Mouse (Mus musculus) MEL (cell line): ENCODE measurements around the gene 4921517D22Rik. TPM values are rescaled to one million over a fixed set of nuclear protein-coding genes. Genes with fewer than 3 reads are reported as not detected.

Source experiments
- DNase-seq: peaks from one replicate; pipeline ENCODE4 v3.0.0; 2011; ENCODE audit warnings: low read depth, low spot score
- H3K27ac ChIP-seq: 2 replicates; pipeline ENCODE4 v1.5.1; 2012; ENCODE audit warnings: low read depth, mild to moderate bottlenecking, control low read depth, low read length, moderate library complexity; ENCODE audit not compliant: control insufficient read depth
- H3K27me3 ChIP-seq, 2 experiments: fragments of 150-350 bp in 1 of 2; sonication (generic) in 1 of 2; 2 replicates each; pipeline ENCODE4 v1.6.1; 2012; ENCODE audit warnings: low read length in 2 of 2, mild to moderate bottlenecking in 2 of 2, improper control_type of control experiment in 1 of 2, moderate library complexity in 1 of 2; ENCODE audit not compliant: insufficient read depth in 2 of 2, control insufficient read depth in 1 of 2
- H3K36me3 ChIP-seq, 2 experiments: 2 replicates each; pipeline ENCODE4 v1.6.1; 2012 to 2014; ENCODE audit warnings: low read length in 2 of 2, improper control_type of control experiment in 1 of 2, inconsistent platforms in 1 of 2, mild to moderate bottlenecking in 1 of 2; ENCODE audit not compliant: insufficient read depth in 2 of 2, control insufficient read depth in 1 of 2
- H3K4me1 ChIP-seq, 2 experiments: fragments of 150-350 bp in 1 of 2; sonication (generic) in 1 of 2; 2 replicates each; pipeline ENCODE4 v1.6.1; 2012; ENCODE audit warnings: low read length in 2 of 2, improper control_type of control experiment in 1 of 2, mild to moderate bottlenecking in 1 of 2; ENCODE audit not compliant: insufficient read depth in 2 of 2, control insufficient read depth in 1 of 2
- H3K4me3 ChIP-seq, 2 experiments: fragments of 150-350 bp in 1 of 2; sonication (generic) in 1 of 2; 2 replicates each; pipeline ENCODE4 v1.5.1; 2012; ENCODE audit warnings: low read depth in 2 of 2, low read length in 2 of 2, mild to moderate bottlenecking in 2 of 2, moderate library complexity in 2 of 2, control low read depth in 1 of 2, improper control_type of control experiment in 1 of 2; ENCODE audit not compliant: control insufficient read depth in 1 of 2, insufficient read depth in 1 of 2
- H3K79me2 ChIP-seq: 2 replicates; pipeline ENCODE4 v1.6.1; 2012; ENCODE audit warnings: mild to moderate bottlenecking, low read length, moderate library complexity; ENCODE audit not compliant: control insufficient read depth, poor library complexity, insufficient read depth
- H3K9ac ChIP-seq: 2 replicates; pipeline ENCODE4 v1.6.1; 2012; ENCODE audit warnings: low read depth, mild to moderate bottlenecking, control low read depth, low read length, moderate library complexity; ENCODE audit not compliant: control insufficient read depth, poor library complexity, severe bottlenecking
- H3K9me3 ChIP-seq: fragments of 150-350 bp; sonication (generic); replicated peaks from 2 replicates; pipeline ENCODE4 v1.6.1; 2012; ENCODE audit warnings: mild to moderate bottlenecking, low read length, improper control_type of control experiment, moderate library complexity; ENCODE audit not compliant: insufficient read depth
- ELF1 ChIP-seq: IDR thresholded peaks from 2 replicates; pipeline ENCODE4 v1.6.1; 2014; ENCODE audit warnings: low read depth, mild to moderate bottlenecking, inconsistent platforms, low read length, improper control_type of control experiment, moderate library complexity
- ETS1 ChIP-seq: IDR thresholded peaks from 2 replicates; pipeline ENCODE4 v1.6.1; 2012; ENCODE audit warnings: low read depth, mild to moderate bottlenecking, inconsistent platforms, low read length, improper control_type of control experiment, moderate library complexity
- MAX ChIP-seq: IDR thresholded peaks from 2 replicates; pipeline ENCODE4 v1.6.1; 2011; ENCODE audit warnings: low read length, improper control_type of control experiment
- MAZ ChIP-seq: IDR thresholded peaks from 2 replicates; pipeline ENCODE4 v1.6.1; 2012; ENCODE audit warnings: low read depth, mild to moderate bottlenecking, inconsistent platforms, low read length, improper control_type of control experiment
- MXI1 ChIP-seq: IDR thresholded peaks from 2 replicates; pipeline ENCODE4 v1.6.1; 2011; ENCODE audit warnings: mild to moderate bottlenecking, low read depth, low read length, improper control_type of control experiment
- POLR2A ChIP-seq, 2 experiments: IDR thresholded peaks; 2 replicates each; pipeline ENCODE4 v1.6.1; 2011 to 2012; ENCODE audit warnings: low read length in 2 of 2, mild to moderate bottlenecking in 2 of 2, control low read depth in 1 of 2, improper control_type of control experiment in 1 of 2, low read depth in 1 of 2, moderate library complexity in 1 of 2; ENCODE audit not compliant: control insufficient read depth in 1 of 2, insufficient read depth in 1 of 2, poor library complexity in 1 of 2
- POLR2AphosphoS2 ChIP-seq: IDR thresholded peaks from 2 replicates; pipeline ENCODE4 v1.6.1; 2011; ENCODE audit warnings: low read length, improper control_type of control experiment
- UBTF ChIP-seq: IDR thresholded peaks from 2 replicates; pipeline ENCODE4 v1.6.1; 2012; ENCODE audit warnings: low read depth, mild to moderate bottlenecking, inconsistent platforms, low read length, improper control_type of control experiment, moderate library complexity, borderline replicate concordance; ENCODE audit not compliant: insufficient read depth
- USF1 ChIP-seq: IDR thresholded peaks from 2 replicates; pipeline ENCODE4 v1.6.1; 2014; ENCODE audit warnings: low read depth, mild to moderate bottlenecking, inconsistent platforms, low read length, improper control_type of control experiment, moderate library complexity
- ZKSCAN1 ChIP-seq: IDR thresholded peaks from 2 replicates; pipeline ENCODE4 v1.6.1; 2012; ENCODE audit warnings: low read depth, mild to moderate bottlenecking, inconsistent platforms, low read length, improper control_type of control experiment, moderate library complexity
- polyA plus RNA-seq, 2 experiments: library from polyadenylated mRNA; stranded (reverse) in 1 of 2; unstranded in 1 of 2; fragments of >175 nt in 1 of 2; fragments of >200 nt in 1 of 2; gene quantifications; 2 replicates each; pipeline versions ENCODE4 v1.2.1 to v1.2.4; 2012; ENCODE audit warnings: low replicate concordance in 2 of 2, low read depth in 1 of 2; ENCODE audit not compliant: insufficient read length in 2 of 2, insufficient read depth in 1 of 2, missing spikeins in 1 of 2
- total RNA-seq: library from RNA; depleted of rRNA; stranded (reverse); fragments of 300-350 nt; gene quantifications from 2 replicates; pipeline ENCODE4 v1.2.3, GENCODE M21; 2012; rRNA removed

4921517D22Rik gene
- total and polyA plus RNA-seq, 3 experiments = not detected

- 0 out of 4 replicates have a peak, but pooled peaks cover 0 to 4% of the 10 kb centered on the region in 2 experiments for H3K36me3 ChIP-seq
- no peak for DNase-seq
- no peaks in the 10 kb centered on the region for H3K79me2 ChIP-seq
- no peak overlapping the region for H3K4me3 ChIP-seq
- no peaks in the 10 kb centered on the region for H3K27me3 ChIP-seq
- TF ChIP-seq MAX (no peak), POLR2A (IDR thresholded peaks at IDR 0.05; ENCODE audit: control insufficient read depth in 1 of 2, insufficient read depth in 1 of 2, low read depth in 1 of 2, low read length in 2 of 2, poor library complexity in 1 of 2) (no peak), MAZ (no peak), ZKSCAN1 (no peak), UBTF (no peak), ELF1 (no peak), MXI1 (no peak), POLR2AphosphoS2 (no peak), ETS1 (no peak), USF1 (no peak)
- no peaks in the 10 kb centered on the region for H3K4me1 ChIP-seq
- no peak overlapping the region for H3K27ac ChIP-seq
- no peaks in the 10 kb centered on the region for H3K9me3 ChIP-seq
- no peak overlapping the region for H3K9ac ChIP-seq
Observed at GRCm38 (mm10) chr13:59637800-59638199, 56.1 kb downstream of the 4921517D22Rik start.

Other genes with a start within 250 kb of the 4921517D22Rik start
- gene Agtpbp1, start 108.9 kb downstream of the 4921517D22Rik start, total RNA-seq = 24.2 and 29.8 TPM in 2 replicates
- gene Agtpbp1, start 108.9 kb downstream of the 4921517D22Rik start, polyA plus RNA-seq = 100 to 1,000 TPM in 1 of 2 experiments, 10 to 100 TPM in 1; 33.7 to 117 TPM
- gene Naa35, start 108.8 kb downstream of the 4921517D22Rik start, total RNA-seq = 19.5 and 25.8 TPM in 2 replicates
- 10 to 100 TPM in 1 of 2 experiments, not detected in 1; 44.4 TPM for gene Naa35, start 108.8 kb downstream of the 4921517D22Rik start, polyA plus RNA-seq
- 22.1 and 23.6 TPM in 2 replicates for gene Golm1, start 18.3 kb downstream of the 4921517D22Rik start, total RNA-seq
- 10 to 100 TPM in 1 of 2 experiments, not detected in 1; 26.8 TPM for gene Golm1, start 18.3 kb downstream of the 4921517D22Rik start, polyA plus RNA-seq
- gene Spata31d1a, start 16.2 kb upstream of the 4921517D22Rik start, total RNA-seq = not detected in 2 replicates
- gene Spata31d1a, start 16.2 kb upstream of the 4921517D22Rik start, polyA plus RNA-seq = under 1 TPM in 1 of 2 experiments, not detected in 1; 0.03 TPM
- not detected in 2 replicates for gene Spata31d1b, start 18.2 kb upstream of the 4921517D22Rik start, total RNA-seq
- gene Spata31d1b, start 18.2 kb upstream of the 4921517D22Rik start, polyA plus RNA-seq = not detected
- not detected in 2 replicates for gene Spata31d1d, start 37.6 kb upstream of the 4921517D22Rik start, total RNA-seq
- gene Spata31d1d, start 37.6 kb upstream of the 4921517D22Rik start, polyA plus RNA-seq = not detected
- not detected in 2 replicates for gene 1700014D04Rik, start 52.6 kb upstream of the 4921517D22Rik start, total RNA-seq
- under 1 TPM in 1 of 2 experiments, not detected in 1; 0.06 TPM for gene 1700014D04Rik, start 52.6 kb upstream of the 4921517D22Rik start, polyA plus RNA-seq
- gene Isca1, start 75.7 kb upstream of the 4921517D22Rik start, total RNA-seq = 27.1 and 31.2 TPM in 2 replicates
- 10 to 100 TPM; 63.5 to 76.3 TPM for gene Isca1, start 75.7 kb upstream of the 4921517D22Rik start, polyA plus RNA-seq
- not detected in 2 replicates for gene Gm49354, start 88.1 kb upstream of the 4921517D22Rik start, total RNA-seq
- 1 to 10 TPM in 1 of 2 experiments, not detected in 1; 3.6 TPM for gene Gm49354, start 88.1 kb upstream of the 4921517D22Rik start, polyA plus RNA-seq
- 38.1 and 47.7 TPM in 2 replicates for gene Tut7, start 129.0 kb upstream of the 4921517D22Rik start, total RNA-seq
- gene Tut7, start 129.0 kb upstream of the 4921517D22Rik start, polyA plus RNA-seq = 100 to 1,000 TPM in 1 of 2 experiments, 10 to 100 TPM in 1; 53.8 to 135 TPM